Mouse (Mus musculus) testis, postnatal 10 days (tissue): ENCODE results near the gene Gm48552.

ENCODE experiments used
- DNase-seq: peaks from one replicate; pipeline ENCODE4 v3.0.0; 2021; ENCODE audit warnings: low spot score

Gene Gm48552

DNA sequence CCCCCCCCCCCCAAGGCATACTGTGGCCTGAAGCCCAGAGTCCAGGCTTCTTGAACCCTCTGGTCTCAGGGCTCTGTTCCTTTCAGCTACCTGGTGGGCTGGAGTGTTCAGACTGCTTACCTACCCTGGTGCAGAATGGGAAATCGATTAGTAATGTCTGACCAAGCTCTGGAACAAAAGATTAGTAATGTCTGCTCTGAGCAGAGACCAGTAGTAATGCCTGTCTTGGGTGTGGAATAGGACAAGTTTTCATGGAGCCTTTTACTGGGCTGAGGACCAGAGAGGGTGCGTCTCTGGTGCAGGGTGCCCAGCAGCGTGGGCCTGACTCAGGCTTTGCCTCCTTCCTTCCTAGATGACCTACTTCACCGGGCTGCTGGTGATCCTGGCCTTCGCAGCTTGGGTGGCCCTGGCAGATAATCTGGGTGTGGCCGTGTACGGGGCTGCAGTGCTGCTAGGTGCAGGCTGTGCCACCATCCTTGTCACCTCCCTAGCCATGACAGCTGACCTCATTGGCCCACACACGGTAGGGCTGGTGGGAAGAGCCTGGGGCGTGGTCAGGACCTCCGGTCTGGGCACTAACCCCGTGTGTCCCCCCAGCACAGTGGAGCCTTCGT is 26.4 kb upstream of the Gm48552 start:
- DNase-seq: no peak

DNA sequence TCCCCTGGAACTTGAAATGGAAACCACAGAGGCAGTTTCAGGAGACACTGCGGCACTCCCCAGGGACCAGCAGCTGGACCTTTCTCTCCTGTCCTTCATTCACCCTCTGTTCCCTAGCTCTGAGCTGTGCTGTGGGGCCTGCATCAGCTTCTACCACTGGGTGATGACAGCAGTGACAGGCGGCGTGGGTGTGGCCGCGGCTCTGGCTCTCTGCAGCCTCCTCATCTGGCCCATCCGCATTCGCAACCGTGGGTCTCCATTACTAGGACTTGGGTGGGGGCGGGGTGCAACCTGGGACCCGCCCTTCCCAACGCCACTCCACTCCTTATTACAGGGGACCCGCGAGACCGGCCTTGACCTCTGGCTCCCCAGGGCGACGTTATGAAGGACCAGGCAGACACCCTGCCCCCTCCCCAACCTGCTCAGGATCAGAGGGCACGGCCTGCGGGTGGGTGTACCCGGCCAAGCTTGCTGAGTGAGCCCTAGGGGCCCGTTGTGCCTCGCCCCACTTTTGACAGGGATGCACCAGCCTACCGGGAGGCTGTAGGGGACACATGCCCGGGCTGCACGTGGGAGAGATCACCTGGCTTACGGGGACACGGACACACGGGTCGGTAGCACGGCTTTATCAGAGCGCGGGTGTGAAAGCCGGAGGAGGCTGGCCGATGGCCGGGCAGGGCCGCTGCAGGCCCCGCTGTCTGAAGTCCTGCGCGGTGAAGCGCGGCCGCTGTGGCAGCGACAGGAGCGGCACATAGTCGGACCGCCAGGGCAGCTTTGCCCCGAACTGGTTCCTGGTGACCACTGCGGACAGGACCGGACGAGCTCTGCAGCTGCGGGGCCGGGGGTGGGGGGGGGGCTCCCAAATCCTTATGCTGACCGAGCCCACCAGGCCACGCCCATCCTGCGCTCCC is 25.1 kb upstream of the Gm48552 start:
- peak; percentile 58 for DNase-seq

DNA sequence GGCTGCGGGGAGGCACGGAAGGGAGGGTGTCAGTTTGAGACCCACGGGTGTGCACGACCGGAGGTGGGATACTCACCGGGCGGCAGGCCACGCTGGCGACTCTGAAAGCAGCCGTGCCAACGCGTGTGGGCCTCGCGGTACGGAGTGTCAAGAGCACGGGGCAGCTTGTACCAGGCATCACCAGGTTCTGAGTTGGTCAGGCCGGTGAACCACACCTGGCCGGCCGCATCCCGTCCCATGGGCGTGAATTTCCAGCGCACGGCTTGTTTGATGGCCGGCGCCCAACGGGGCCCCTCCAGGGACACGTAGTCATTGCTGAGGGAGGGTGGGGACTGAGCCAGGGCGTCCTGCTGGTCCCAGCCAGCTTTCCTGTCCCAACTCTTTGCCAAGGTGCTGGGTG is 24.1 kb upstream of the Gm48552 start:
- peak; percentile 63 for DNase-seq

DNA sequence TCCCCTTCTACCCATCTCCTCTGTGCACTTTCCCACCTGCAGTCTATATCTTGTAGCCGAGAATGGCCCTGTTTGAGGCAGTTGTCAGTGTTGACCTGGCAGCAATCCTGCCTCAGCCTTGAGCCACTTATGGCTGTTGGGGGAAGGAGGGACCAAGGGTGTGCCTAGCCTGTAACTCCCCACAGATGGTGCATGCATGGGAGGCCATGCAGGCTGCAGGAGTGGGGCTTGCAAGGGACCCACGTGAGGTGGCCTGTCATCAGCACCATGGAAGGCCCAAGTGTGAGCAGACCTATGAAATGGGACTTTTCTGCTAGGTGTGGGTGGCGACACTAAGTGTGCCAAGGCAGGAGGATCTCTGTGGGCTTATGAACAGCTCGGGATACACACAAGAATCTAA is 23.7 kb upstream of the Gm48552 start:
- DNase-seq: no peak

DNA sequence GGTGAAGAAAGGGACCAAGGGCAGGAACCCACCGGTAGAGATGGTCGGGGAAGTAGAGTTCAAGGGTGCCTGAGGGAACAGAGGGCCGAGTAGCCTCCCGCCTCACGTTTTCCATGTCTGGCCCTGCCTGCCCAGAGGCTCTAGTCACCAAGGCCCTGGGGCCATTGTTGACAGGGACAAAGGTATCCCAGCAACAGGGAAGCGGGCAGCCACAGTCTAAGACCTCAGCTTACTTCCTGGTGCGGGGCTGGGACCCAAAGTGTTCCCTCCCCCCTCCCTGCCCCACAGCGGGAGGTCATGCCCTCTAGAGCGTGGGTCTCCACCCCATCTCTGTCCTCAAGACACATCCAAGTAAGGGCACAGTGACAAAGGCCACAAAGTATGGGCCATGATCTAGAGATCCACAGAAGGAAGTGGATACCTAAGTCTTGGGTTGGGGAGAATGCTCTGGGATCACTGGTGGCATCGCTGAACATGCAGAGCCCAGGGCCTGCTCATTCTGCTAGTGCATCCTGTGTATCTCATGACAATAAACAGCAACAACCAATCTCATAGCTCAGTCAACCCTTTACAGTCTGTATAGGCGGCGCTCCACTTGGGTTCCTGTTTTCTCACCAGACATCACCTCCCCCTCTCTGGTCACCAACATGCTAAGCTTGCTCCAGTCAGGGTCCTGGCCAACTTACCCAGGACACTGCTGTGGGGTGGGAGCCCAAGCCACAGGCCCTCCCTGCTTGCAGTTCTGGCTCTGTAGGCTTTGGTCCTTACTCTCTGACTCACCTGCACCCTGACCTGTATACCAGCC is 22.9 kb upstream of the Gm48552 start, which contains the start of gene 4930404N11Rik:
TSS of gene 4930404N11Rik (minus strand) at position 145 of the 805 bp plus-strand sequence.
- DNase-seq: no peak

DNA sequence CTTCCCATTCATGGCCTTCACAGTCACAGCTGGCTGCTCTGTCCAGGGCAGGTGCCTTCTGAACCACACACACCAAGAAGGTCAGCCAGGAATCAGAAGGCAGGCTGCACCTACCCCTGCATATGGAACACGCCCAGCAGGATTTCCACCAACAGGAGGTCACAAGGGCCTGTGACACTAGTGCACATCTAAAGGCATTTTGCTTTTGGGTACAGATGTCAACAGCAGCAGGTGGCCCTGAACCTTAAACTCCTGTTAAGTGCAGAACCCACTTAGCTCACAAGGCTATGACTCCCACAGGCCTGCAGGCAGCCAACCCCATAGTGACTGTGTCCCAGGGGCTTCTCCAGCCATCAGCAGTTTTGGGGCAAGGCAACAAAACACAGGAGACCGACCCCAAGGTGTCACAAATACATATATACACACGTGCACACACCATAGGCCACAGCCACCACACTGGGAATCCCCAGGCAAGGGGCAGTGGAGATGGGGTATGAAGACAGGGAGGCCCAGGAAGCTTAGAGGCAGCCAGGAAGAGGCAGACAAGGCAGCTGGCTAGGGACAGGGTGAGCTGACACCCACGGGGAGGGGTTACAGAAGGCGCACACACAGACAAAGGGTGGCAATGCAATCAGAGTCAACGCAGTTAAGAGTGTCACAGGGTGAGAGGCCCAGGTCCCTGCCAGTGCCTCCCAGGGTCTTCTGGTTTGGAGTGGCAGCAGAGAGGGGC is 22.2 kb upstream of the Gm48552 start:
- DNase-seq: no peak

DNA sequence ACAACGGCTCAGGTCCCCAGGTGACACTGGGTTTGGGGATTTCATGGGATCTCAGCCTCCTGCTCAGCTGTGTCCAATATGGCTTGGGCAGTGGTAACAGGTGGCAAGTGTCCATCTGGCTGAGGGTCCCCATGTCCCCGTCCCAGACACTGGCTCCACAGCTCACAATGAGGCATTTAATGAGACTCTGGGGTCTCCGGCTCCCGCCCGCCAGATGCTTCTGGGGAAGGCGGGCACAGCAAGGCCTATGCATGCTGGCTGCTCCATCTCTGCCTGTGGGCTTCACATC is 21.7 kb upstream of the Gm48552 start:
- no peak for DNase-seq

DNA sequence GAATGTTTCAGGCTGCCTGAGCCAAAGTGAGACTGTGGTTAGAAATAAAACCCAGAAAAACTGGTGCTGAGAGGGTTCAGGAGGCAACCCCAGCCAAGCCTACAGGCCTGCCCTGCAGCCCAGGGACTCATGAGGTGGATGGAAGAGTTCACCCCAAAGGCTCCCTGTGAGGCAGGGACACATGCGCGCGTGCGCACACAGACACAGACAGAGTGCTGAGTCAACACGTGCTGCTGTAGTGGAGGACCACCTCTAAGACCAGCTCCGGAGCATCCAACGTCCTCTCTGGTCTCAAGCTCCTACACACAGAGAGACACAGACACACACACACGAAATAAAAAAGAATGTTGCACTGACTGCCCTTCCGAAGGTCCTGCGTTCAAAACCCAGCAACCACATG is 13.5 kb upstream of the Gm48552 start:
- DNase-seq: no peak

DNA sequence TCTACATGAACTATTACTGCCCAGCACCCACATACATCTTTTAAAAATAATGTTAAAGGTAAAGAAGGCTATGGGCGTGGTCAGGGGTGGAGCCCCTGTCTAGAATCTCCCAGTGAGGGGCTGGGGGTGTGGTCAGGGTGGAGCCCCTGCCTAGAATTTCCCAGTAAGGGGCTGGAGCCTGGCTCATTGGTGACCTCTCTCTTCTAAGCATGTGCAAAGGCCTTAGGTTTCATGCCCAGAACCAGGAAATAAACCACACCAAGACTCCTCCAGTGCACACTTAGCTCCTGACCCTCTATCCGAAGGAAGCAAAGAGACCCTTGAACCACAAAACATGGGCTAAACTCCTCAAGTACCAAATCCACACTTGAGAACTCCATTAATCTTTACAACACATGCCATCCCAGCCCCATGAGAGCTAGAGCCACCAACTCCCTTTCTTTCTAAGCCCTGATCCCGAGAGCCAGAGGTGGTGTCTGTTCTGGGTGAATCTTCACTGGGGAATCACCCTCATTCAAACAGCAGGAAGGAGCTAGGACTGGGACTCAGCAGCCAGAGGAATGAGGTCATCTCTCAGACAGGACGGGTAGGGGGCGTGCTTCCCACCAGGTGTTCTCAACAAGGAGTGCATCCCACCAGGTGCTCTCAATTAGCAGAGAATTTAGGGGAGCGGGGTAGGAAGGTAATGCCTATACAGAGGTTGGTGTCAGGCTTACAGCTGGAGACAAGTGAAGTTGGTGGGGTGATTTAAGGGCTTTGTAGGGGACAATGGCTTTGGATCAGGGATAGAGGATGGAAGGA is 12.0 kb upstream of the Gm48552 start:
- no peak for DNase-seq

DNA sequence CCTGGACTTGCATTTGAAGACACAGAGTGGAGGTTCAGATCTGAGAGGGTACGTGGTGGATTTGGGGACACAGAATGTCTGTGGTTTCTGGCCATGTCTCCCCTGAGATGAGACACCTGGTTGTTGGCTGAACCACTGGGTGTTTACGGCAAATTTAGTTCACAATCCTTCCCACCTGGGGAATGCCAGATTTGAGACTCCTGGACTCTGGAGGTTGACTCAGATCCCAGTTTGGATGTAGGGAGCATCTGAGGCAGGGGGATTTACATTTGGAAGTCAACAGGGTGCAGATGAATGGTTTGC is 11.5 kb upstream of the Gm48552 start:
- no peak for DNase-seq

DNA sequence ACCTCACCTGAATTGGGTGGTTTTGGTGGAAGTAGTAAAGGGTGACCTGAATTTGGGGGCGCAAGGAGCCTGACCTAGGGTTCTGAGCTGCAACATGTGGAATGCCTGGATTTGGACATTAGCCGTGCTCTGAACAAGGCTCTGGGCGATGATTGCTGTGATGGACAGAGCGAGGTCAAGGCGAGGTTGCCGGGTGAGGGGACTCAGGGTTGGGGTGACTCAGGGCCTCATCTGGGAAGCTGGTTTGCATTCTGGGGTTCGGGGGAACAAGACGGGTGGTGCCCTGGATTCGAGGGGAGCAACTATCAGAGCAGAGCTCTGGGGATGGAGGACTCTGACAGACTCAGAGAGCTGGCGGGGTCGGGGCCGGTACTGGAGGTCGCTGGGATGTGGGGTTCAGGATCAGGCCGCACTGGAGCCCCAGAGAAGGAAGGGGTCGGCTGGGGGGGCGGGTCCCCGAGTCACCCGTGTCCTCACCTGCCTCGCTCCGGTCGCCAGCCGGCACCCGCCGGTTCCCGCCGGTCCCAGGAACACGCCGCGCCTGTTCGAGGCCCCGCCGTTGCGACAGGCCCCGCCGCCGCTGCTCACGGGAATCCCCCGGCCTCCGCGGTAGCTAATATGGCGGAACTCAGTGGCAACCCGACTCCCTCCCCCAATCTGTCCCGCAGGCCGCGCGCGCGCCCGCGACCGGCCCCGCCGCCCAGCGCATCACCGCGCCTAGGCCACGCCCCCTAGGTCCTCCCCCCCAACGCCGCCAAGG is 10.8 kb upstream of the Gm48552 start, which contains the start of gene Fzr1:
TSS of gene Fzr1 (minus strand) at position 724 of the 760 bp plus-strand sequence.
- no peak for DNase-seq

DNA sequence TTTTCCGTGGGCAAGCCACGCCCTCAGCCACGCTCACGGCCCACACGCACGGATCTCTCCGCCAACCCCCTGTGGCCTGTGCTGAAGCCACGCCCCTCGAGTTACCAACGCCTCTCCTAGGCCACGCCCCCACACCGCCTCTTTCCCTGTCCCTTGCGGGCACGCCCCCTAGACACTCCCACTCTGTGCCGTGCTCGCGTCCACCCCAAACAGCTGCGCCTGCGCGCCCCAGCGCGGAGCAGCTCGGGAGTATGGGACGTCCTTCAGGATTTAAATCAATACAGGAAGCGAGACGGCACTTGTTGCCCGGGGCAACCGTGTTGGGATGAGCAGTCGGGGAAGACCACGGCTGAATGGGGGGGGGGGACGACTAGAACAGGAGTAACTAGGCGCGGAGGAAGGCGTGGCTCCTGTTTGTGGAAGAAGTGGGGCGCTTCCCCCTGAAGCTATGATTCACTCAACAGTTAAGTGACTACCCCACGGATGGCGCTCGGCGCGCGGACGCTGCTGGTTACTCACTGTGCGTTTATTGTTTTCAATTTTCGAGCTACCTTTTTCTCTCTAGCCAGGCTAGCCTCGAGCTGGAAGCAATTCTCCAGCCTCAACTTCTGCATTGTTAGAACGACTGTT is 10.1 kb upstream of the Gm48552 start:
- DNase-seq: peak; percentile 100

DNA sequence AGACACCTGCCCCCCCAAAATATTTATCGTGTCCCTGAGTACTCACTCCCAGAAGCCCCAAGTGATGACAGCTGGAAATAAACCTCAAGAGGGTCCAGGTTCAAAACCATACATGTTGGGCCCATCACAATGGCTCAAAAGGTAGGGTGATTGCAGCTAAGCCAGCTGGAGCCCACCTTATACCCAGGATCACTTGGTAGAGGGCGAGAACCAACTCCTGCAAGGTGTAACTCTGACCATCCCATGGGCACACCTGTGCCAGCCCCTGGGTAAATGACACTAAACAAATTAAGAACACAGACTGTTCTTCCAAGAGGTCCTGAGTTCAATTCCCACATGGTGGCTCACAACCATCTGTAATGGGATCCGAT is 9.6 kb upstream of the Gm48552 start:
- no peak for DNase-seq

DNA sequence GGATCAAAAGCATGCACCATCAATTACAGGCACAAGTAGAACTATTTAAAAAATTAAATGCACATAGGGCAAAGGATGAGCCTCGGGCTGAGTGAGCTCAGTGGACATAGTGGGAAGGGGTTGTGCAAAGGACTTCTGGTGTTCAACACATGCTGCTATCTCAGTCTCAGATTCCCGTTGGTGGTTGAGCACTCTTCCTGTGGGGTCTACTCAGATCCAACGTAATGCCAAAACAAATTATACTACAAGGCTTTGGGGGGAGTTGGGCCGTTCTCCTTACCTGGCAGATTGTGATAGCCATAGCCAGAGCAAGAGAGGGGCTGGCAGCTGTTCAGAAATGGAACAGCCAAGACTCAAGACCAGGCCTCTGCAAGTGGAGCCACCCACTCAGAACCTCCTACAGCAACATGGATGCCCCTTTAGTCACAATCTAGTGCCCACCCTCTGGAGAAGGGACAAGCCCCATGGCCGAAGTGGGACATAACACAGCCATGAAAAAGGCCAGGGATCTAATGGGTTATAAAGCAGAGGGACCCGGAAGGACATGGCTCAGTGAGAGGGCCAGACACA is 8.9 kb upstream of the Gm48552 start:
- no peak for DNase-seq

DNA sequence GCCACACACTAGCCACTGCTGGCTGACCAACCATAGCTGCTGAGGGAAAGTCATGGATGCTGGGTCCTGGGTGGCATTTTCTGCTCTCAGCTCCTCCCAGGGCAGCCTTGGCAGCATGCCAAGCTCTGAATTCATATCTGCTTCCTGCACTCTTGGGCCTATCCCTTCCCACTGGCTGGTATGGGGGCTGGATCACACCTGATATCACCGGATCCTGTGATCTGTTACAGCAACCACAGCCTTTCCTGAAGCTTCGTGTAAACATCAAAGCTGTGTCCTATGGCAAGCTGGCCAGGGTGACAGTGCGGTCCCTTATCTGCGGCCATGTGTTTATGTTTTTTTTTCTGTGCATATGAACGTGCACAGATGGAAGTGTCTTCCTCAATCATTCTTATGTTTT is 6.8 kb upstream of the Gm48552 start:
- DNase-seq: no peak

DNA sequence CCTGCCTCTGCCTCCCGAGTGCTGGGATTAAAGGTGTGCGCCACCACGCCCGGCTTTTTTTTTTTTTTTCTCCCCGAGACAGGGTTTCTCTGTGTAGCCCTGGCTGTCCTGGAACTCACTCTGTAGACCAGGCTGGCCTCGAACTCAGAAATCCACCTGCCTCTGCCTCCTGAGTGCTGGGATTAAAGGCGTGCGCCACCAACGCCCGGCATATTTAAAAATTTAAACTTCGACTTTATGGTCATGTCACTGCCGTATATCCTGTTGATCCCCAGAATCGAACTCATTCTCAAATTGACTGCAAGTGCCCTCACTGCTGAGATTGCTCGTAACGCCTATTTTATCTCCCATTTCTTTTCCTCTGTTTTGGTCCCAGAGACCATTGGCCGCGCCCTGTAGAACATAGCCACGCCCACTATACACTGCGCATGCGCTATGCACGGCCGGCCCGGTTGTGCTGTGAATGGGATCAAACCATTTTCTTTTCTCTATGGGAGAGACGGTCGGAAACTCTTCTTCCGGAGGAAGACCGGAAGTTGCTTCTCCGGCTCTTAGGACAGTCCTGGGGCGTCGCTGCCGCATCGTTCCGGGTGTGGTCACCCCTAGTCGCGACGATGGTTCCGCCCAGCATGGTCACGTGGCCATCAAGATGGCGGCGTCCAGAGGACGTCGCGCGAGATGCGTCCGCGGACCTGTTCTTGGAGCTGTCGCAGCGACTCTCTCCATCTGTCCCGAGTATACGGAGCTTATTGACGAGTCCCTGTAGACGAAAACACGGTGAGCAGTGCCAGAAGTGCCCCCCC is 4.8 kb upstream of the Gm48552 start, which contains the start of the genes Dohh and Gm48551:
TSS of gene Dohh (plus strand) at position 627 of the 803 bp plus-strand sequence.
TSS of gene Gm48551 (plus strand) at position 665 of the 803 bp plus-strand sequence.
- DNase-seq: peak; percentile 100

DNA sequence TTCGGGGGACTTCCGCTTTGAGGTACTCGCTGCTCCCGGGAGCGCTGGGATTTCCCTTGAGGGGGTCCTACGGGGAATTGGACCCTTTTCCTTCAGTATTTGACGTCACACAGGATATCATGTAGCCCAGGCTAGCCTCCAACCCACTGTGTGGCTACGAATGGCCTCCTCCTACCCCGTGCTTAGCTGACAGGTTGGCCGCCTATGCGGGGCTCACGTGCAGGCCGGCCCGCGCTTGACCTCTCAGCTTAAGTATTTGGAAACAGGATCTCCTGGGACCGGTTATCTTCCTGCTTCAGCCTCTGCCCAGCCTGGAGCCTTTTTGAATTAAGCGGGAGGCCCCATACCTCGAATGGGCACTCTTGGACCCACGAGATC is 4.2 kb upstream of the Gm48552 start:
- DNase-seq: no peak

DNA sequence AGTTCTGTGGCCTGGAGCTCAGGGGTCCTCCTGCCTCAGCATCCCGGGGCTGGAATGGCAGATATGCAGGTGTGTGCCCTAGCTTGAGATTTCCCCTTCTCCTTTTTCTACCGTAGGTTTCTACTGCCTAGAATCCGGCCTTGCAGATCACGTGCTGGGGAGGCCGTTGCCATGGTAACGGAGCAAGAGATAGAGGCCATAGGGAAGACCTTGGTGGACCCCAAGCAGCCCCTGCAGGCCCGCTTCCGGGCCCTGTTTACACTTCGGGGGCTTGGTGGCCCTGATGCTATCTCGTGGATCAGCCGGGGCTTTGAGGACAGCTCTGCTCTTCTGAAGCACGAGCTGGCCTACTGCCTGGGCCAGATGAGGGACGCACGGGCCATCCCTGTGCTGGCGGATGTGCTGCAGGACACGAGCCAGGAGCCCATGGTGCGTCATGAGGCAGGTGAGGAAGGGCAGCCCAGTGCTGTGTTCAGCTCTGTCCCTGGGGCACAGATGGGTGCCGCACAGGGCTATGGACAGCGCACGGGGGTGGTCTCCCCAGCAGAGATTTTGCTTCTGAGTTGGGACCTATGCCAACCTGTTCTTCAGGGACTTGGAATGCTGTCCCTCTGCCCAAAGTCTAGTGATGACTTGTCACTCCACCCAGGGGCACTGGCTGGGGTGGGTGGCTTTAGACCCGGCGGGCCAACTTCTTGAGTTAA is 3.0 kb upstream of the Gm48552 start:
- no peak for DNase-seq
